Mouse (Mus musculus) spleen, postnatal 10 days (tissue): ENCODE measurements around the gene Gm6509.
"Not testable (repeated sequence)": the region's sequence is repeated elsewhere in the genome, so short reads cannot be mapped to it uniquely, and the experiment has no call there.

Source experiments
- DNase-seq, 2 experiments: peaks; one replicate each; pipeline ENCODE4 v3.0.0; 2021 to 2022; ENCODE audit warnings: low spot score in 2 of 2

Gene Gm6509

GRCm38 (mm10) chr5:94623679-94624078 is at the start of gene Gm6509:
Gene Gm6509 (plus strand): TSS chr5:94623979.
- not testable (repeated sequence) for DNase-seq

GRCm38 (mm10) chr5:94616242-94616641 is 7.5 kb upstream of the Gm6509 start, which contains the start of gene Gm3147:
Gene Gm3147 (minus strand): TSS chr5:94616342.
- not testable (repeated sequence) for DNase-seq

- not testable (repeated sequence) for DNase-seq
Observed at GRCm38 (mm10) chr5:94648082-94648481, 24.3 kb downstream of the Gm6509 start, which contains the start of gene Gm6205. Gene Gm6205 (plus strand): TSS chr5:94648382.
